Mouse (Mus musculus): ENCODE measurements around the gene Pcgf2. TPM values are rescaled to one million over a fixed set of nuclear protein-coding genes. Genes with fewer than 3 reads are reported as not detected.

Pcgf2 gene
- polyA plus RNA-seq (2015; fragmentation: Nextera tagmentation; extraction: Ambion mirVana): 10.5 TPM in 2 replicates

GRCm38 (mm10) chr11:97700003-97700745 lies at the start of gene Pcgf2:
Pcgf2 (minus strand) TSS chr11:97700497.
- peak within 1 kb of the TSS; percentile 91 for H3K4me2 ChIP-seq (replicated peaks; ENCODE audit: low read depth, low read length)
- H3K36me3 ChIP-seq (ENCODE audit: insufficient read depth, low read length): no peaks in the 10 kb centered on the region
- WGBS: under 1% methylated on average over 79 of the region's 85 CpGs
- peak; percentile 29 for ATAC-seq
- no peaks in the 10 kb centered on the region for H3K27me3 ChIP-seq (replicated peaks; ENCODE audit: insufficient read depth, low read length)
- peak within 1 kb of the TSS; percentile 86 for H3K4me3 ChIP-seq (ENCODE audit: low read depth, low read length)
- no peak; the same call in 1 of the 2 replicates for TF ChIP-seq CTCF (IDR thresholded peaks at IDR 0.05)
- no peak for TF ChIP-seq EP300 (IDR thresholded peaks at IDR 0.05)
- peaks cover 36% of the 10 kb centered on the region for H3K4me1 ChIP-seq (ENCODE audit: insufficient read depth, low read depth, low read length)
- no peaks in the 10 kb centered on the region for H3K9me3 ChIP-seq (ENCODE audit: low read length)
- peak within 1 kb of the TSS; percentile 97 for H3K27ac ChIP-seq (ENCODE audit: low read length)
- peak within 1 kb of the TSS; percentile 77 for H3K9ac ChIP-seq (replicated peaks; ENCODE audit: low read depth)
- peak; percentile 93 for DNase-seq (ENCODE audit: low spot score)

GRCm38 (mm10) chr11:97748496-97748895 lies 48.2 kb upstream of the Pcgf2 start:
- H3K36me3 ChIP-seq (ENCODE audit: insufficient read depth, low read length): peaks cover 25% of the 10 kb centered on the region; the same call in 1 of the 2 replicates
- no peak for TF ChIP-seq CTCF (IDR thresholded peaks at IDR 0.05)
- no peak for TF ChIP-seq EP300 (IDR thresholded peaks at IDR 0.05)

GRCm38 (mm10) chr11:97747773-97748172 lies 47.5 kb upstream of the Pcgf2 start:
- no peaks in the 10 kb centered on the region for H3K9me3 ChIP-seq (ENCODE audit: low read length)
- H3K36me3 ChIP-seq (ENCODE audit: insufficient read depth, low read length): peaks cover 25% of the 10 kb centered on the region; the same call in 1 of the 2 replicates
- DNase-seq (ENCODE audit: low spot score) (no peak), ATAC-seq (no peak)
- peaks cover 9% of the 10 kb centered on the region for H3K4me1 ChIP-seq (ENCODE audit: insufficient read depth, low read depth, low read length)
- 71% methylated on average over 8 of the region's 8 CpGs for WGBS
- TF ChIP-seq CTCF (IDR thresholded peaks at IDR 0.05) (no peak), EP300 (IDR thresholded peaks at IDR 0.05) (no peak)
- H3K27ac ChIP-seq (ENCODE audit: low read length): no peak overlapping the region
- H3K4me3 ChIP-seq (ENCODE audit: low read depth, low read length): no peak overlapping the region
- H3K9ac ChIP-seq (replicated peaks; ENCODE audit: low read depth): no peak overlapping the region
- H3K27me3 ChIP-seq (replicated peaks; ENCODE audit: insufficient read depth, low read length): no peaks in the 10 kb centered on the region
- H3K4me2 ChIP-seq (replicated peaks; ENCODE audit: low read depth, low read length): no peak overlapping the region

More at GRCm38 (mm10) chr11:97748496-97748895, 48.2 kb upstream of the Pcgf2 start:
- Histone ChIP-seq H3K9me3 (ENCODE audit: low read length) (no peaks in the 10 kb centered on the region), H3K9ac (replicated peaks; ENCODE audit: low read depth) (no peak overlapping the region), H3K4me1 (ENCODE audit: insufficient read depth, low read depth, low read length) (peaks cover 3% of the 10 kb centered on the region; the same call in 1 of the 2 replicates), H3K4me3 (ENCODE audit: low read depth, low read length) (no peak overlapping the region), H3K27ac (ENCODE audit: low read length) (no peak overlapping the region), H3K27me3 (replicated peaks; ENCODE audit: insufficient read depth, low read length) (no peaks in the 10 kb centered on the region), H3K4me2 (replicated peaks; ENCODE audit: low read depth, low read length) (no peak overlapping the region)
- DNase-seq (ENCODE audit: low spot score) (no peak), ATAC-seq (no peak)
- 83% methylated on average over 5 of the region's 5 CpGs for WGBS

- ATAC-seq: no peak
- H3K27me3 ChIP-seq (replicated peaks; ENCODE audit: insufficient read depth, low read length): no peaks in the 10 kb centered on the region
- H3K9ac ChIP-seq (replicated peaks; ENCODE audit: low read depth): no peak overlapping the region
- H3K4me2 ChIP-seq (replicated peaks; ENCODE audit: low read depth, low read length): peak overlapping the region; percentile 48
- no peaks in the 10 kb centered on the region for H3K9me3 ChIP-seq (ENCODE audit: low read length)
- no peak for TF ChIP-seq EP300 (IDR thresholded peaks at IDR 0.05)
- no peak for TF ChIP-seq CTCF (IDR thresholded peaks at IDR 0.05)
- peak overlapping the region; percentile 83 for H3K4me3 ChIP-seq (ENCODE audit: low read depth, low read length)
- H3K4me1 ChIP-seq (ENCODE audit: insufficient read depth, low read depth, low read length): peaks cover 12% of the 10 kb centered on the region
- peaks cover 15% of the 10 kb centered on the region; the same call in 1 of the 2 replicates for H3K36me3 ChIP-seq (ENCODE audit: insufficient read depth, low read length)
- H3K27ac ChIP-seq (ENCODE audit: low read length): no peak overlapping the region
- DNase-seq (ENCODE audit: low spot score): no peak
- WGBS: 8% methylated on average over 13 of the region's 13 CpGs
Measured at GRCm38 (mm10) chr11:97745331-97745721, 45.0 kb upstream of the Pcgf2 start.

- Histone ChIP-seq H3K27me3 (replicated peaks; ENCODE audit: insufficient read depth, low read length) (no peaks in the 10 kb centered on the region), H3K4me2 (replicated peaks; ENCODE audit: low read depth, low read length) (peak overlapping the region; percentile 88), H3K4me1 (ENCODE audit: insufficient read depth, low read depth, low read length) (peaks cover 12% of the 10 kb centered on the region), H3K9ac (replicated peaks; ENCODE audit: low read depth) (peak overlapping the region; percentile 83), H3K4me3 (ENCODE audit: low read depth, low read length) (peak overlapping the region; percentile 83), H3K27ac (ENCODE audit: low read length) (peak overlapping the region; percentile 94), H3K9me3 (ENCODE audit: low read length) (no peaks in the 10 kb centered on the region), H3K36me3 (ENCODE audit: insufficient read depth, low read length) (peaks cover 15% of the 10 kb centered on the region; the same call in 1 of the 2 replicates)
- no peak for TF ChIP-seq CTCF (IDR thresholded peaks at IDR 0.05)
- TF ChIP-seq EP300 (IDR thresholded peaks at IDR 0.05): peak; percentile 82
- 0% methylated on average over 20 of the region's 57 CpGs for WGBS
- DNase-seq (ENCODE audit: low spot score): peak; percentile 100
- peak; percentile 96 for ATAC-seq
Measured at GRCm38 (mm10) chr11:97744718-97745330, 44.5 kb upstream of the Pcgf2 start.

- Histone ChIP-seq H3K36me3 (ENCODE audit: insufficient read depth, low read length) (peaks cover 10% of the 10 kb centered on the region; the same call in 1 of the 2 replicates), H3K27ac (ENCODE audit: low read length) (peak within 1 kb of the TSS; percentile 94), H3K4me2 (replicated peaks; ENCODE audit: low read depth, low read length) (peak within 1 kb of the TSS; percentile 88), H3K4me3 (ENCODE audit: low read depth, low read length) (peak within 1 kb of the TSS; percentile 83), H3K27me3 (replicated peaks; ENCODE audit: insufficient read depth, low read length) (no peaks in the 10 kb centered on the region), H3K9me3 (ENCODE audit: low read length) (no peaks in the 10 kb centered on the region), H3K9ac (replicated peaks; ENCODE audit: low read depth) (peak within 1 kb of the TSS; percentile 83), H3K4me1 (ENCODE audit: insufficient read depth, low read depth, low read length) (peaks cover 12% of the 10 kb centered on the region)
- ATAC-seq (peak; percentile 38), DNase-seq (ENCODE audit: low spot score) (peak; percentile 65)
- TF ChIP-seq CTCF (IDR thresholded peaks at IDR 0.05) (no peak), EP300 (IDR thresholded peaks at IDR 0.05) (no peak)
- under 1% methylated on average over 34 of the region's 63 CpGs for WGBS
Measured at GRCm38 (mm10) chr11:97744063-97744717, 43.9 kb upstream of the Pcgf2 start, which contains the start of gene Pip4k2b. Pip4k2b (minus strand) TSS chr11:97744704.
